Mouse (Mus musculus): ENCODE data around the gene Stk11.

- TF ChIP-seq ZNF384 (IDR thresholded peaks at IDR 0.05; ENCODE audit: low read depth, low read length) (no peak), CTCF (conservative IDR thresholded peaks at IDR 0.05 in 1 of 2, IDR thresholded peaks at IDR 0.05 in 1 of 2; ENCODE audit: low read depth in 2 of 2, low read length in 2 of 2) (no peak), GABPA (IDR thresholded peaks at IDR 0.05; ENCODE audit: insufficient replicate concordance, low read depth, low read length) (no peak), ELF1 (IDR thresholded peaks at IDR 0.05; ENCODE audit: low read depth, low read length) (no peak), POLR2A (IDR thresholded peaks at IDR 0.05; ENCODE audit: low read depth, low read length) (no peak), EP300 (IDR thresholded peaks at IDR 0.05; ENCODE audit: low read length) (no peak)
Measured at GRCm38 (mm10) chr10:80075924-80076323, 39.7 kb upstream of the Stk11 start.

All from CH12.LX (cell line).